In genomic region chr11:102557386-102557785, GRCm38 (mm10) we compare ENCODE assay signal across 30 mouse cellular contexts. TPM values are rescaled to one million over a fixed set of nuclear protein-coding genes. Genes with fewer than 3 reads are reported as not detected.
A peak's percentile ranks its signal among the peaks of the same experiment; 100 is the strongest.
DNase-seq lines count a peak whose midpoint lies in the region; ATAC-seq and TF ChIP-seq lines count a peak whose summit lies in the region.
"Had no signal": no experiment of that assay in that cellular context is flagged by ENCODE, and none has a peak within 500 bp of the region (broad histone marks: within the 10 kb centered on the region; RNA-seq: fewer than 3 reads in every experiment).

No protein-coding gene starts in this region.

- peak; percentile 19 for DNase-seq in cerebellum, adult 9-10 months
- no peak for DNase-seq in cerebellum, adult 8-10 months
- peak; percentile 65 to 68 for DNase-seq in kidney, adult 8-10 months
- no peak for DNase-seq in kidney, adult 18-20 months
- peak; percentile 57 for DNase-seq in large intestine, adult 2 months (ENCODE audit: low read depth, low spot score)
- no peak for DNase-seq in thymus, postnatal 0 days (ENCODE audit: low spot score)
- no peak for DNase-seq in layer of hippocampus, adult 9-11 months
- DNase-seq: adrenal gland, adult 2 months; adrenal gland, postnatal 36 days; cerebellum, adult 18-20 months; cerebellum, postnatal 25 days; gastrocnemius, postnatal 14 days; thymus, adult 18-20 months; thymus, postnatal 36 days had no signal

- no peak overlapping the region for H3K4me3 ChIP-seq in intestine, postnatal 0 days (ENCODE audit: low read depth, low read length)
- H3K4me3 ChIP-seq: forebrain, embryonic 13.5 days; heart, embryonic 15.5 days; hindbrain, embryonic 13.5 days; midbrain, embryonic 15.5 days had no signal

- H3K4me2 ChIP-seq in intestine, postnatal 0 days (replicated peaks; ENCODE audit: low read depth) = no peak overlapping the region

- 96% methylated on average over 1 of the region's 1 CpGs for WGBS in intestine, postnatal 0 days
- WGBS in large intestine, adult 2 months = 70% methylated on average over 1 of the region's 1 CpGs

- no peak for ATAC-seq in intestine, postnatal 0 days
- ATAC-seq: activated CD4-positive, CD25-positive, alpha-beta regulatory T cell, adult 4 months; forebrain, embryonic 13.5 days had no signal

- H3K9me3 ChIP-seq in intestine, postnatal 0 days (ENCODE audit: control insufficient read depth) = no peaks in the 10 kb centered on the region
- H3K9me3 ChIP-seq: embryonic facial prominence, embryonic 10.5 days; embryonic facial prominence, embryonic 15.5 days; forebrain, embryonic 13.5 days; heart, embryonic 15.5 days; hindbrain, embryonic 13.5 days; limb, embryonic 10.5 days; limb, embryonic 15.5 days; liver, embryonic 15.5 days; lung, embryonic 15.5 days; midbrain, embryonic 10.5 days; midbrain, embryonic 15.5 days had no signal

- H3K36me3 ChIP-seq in intestine, postnatal 0 days (ENCODE audit: control insufficient read depth, insufficient read depth) = no peaks in the 10 kb centered on the region
- H3K36me3 ChIP-seq: embryonic facial prominence, embryonic 10.5 days; embryonic facial prominence, embryonic 15.5 days; heart, embryonic 15.5 days; hindbrain, embryonic 13.5 days; limb, embryonic 10.5 days; limb, embryonic 15.5 days; liver, embryonic 15.5 days; lung, embryonic 15.5 days; midbrain, embryonic 10.5 days; midbrain, embryonic 15.5 days had no signal

- peak overlapping the region; percentile 94 for H3K27ac ChIP-seq in intestine, postnatal 0 days (ENCODE audit: low read depth, low read length)
- H3K27ac ChIP-seq: embryonic facial prominence, embryonic 15.5 days; forebrain, embryonic 13.5 days; limb, embryonic 10.5 days; limb, embryonic 15.5 days; stomach, postnatal 0 days had no signal

- H3K9ac ChIP-seq in intestine, postnatal 0 days (ENCODE audit: low read depth, low read length) = no peak overlapping the region
- H3K9ac ChIP-seq: embryonic facial prominence, embryonic 15.5 days; forebrain, embryonic 13.5 days; heart, embryonic 15.5 days; hindbrain, embryonic 13.5 days; limb, embryonic 15.5 days; liver, embryonic 15.5 days; lung, embryonic 15.5 days; midbrain, embryonic 15.5 days had no signal

- no peaks in the 10 kb centered on the region for H3K27me3 ChIP-seq in intestine, postnatal 0 days (replicated peaks; ENCODE audit: control insufficient read depth, insufficient read depth, low read length)
- H3K27me3 ChIP-seq: CH12.LX; embryonic facial prominence, embryonic 15.5 days; forebrain, embryonic 13.5 days; heart, embryonic 15.5 days; hindbrain, embryonic 13.5 days; limb, embryonic 15.5 days; liver, embryonic 15.5 days; midbrain, embryonic 15.5 days had no signal

- peaks cover 15% of the 10 kb centered on the region; the same call in 1 of the 2 replicates for H3K4me1 ChIP-seq in intestine, postnatal 0 days (replicated peaks; ENCODE audit: control insufficient read depth, insufficient read depth, low read length)

- no peak for TF ChIP-seq CTCF in intestine, postnatal 0 days (IDR thresholded peaks at IDR 0.05; ENCODE audit: low read depth)

RNA-seq across cellular contexts. Expression of gene Gpatch8, which starts 1.2 kb away (rescaled TPM):
- polyA plus RNA-seq in intestine, postnatal 0 days (2015; fragmentation: Nextera tagmentation; extraction: Ambion mirVana) = 18.9 and 22.3 TPM in 2 replicates
- 9.0 and 15.9 TPM in 2 replicates for polyA plus RNA-seq in large intestine, adult 2 months (2012; rRNA removed)
- polyA plus RNA-seq in thymus, postnatal 0 days (2015; fragmentation: Nextera tagmentation; extraction: Ambion mirVana) = 32.4 and 41.0 TPM in 2 replicates

RNA-seq across cellular contexts. Expression of gene Gm11627, which starts 21.9 kb away (rescaled TPM):
- 11.2 and 12.7 TPM in 2 replicates for polyA plus RNA-seq in intestine, postnatal 0 days (2015; fragmentation: Nextera tagmentation; extraction: Ambion mirVana)
- polyA plus RNA-seq in large intestine, adult 2 months (2012; rRNA removed) = 2.0 and 2.7 TPM in 2 replicates
- polyA plus RNA-seq in thymus, postnatal 0 days (2015; fragmentation: Nextera tagmentation; extraction: Ambion mirVana) = 0.52 and 1.2 TPM in 2 replicates
- polyA plus RNA-seq: activated CD4-positive, CD25-positive, alpha-beta regulatory T cell, adult 4 months; adrenal gland, adult 2 months; spleen, adult 2 months had no signal

RNA-seq across cellular contexts. Expression of gene Fzd2, which starts 46.8 kb away (rescaled TPM):
- 6.0 and 6.2 TPM in 2 replicates for polyA plus RNA-seq in intestine, postnatal 0 days (2015; fragmentation: Nextera tagmentation; extraction: Ambion mirVana)
- polyA plus RNA-seq in large intestine, adult 2 months (2012; rRNA removed) = 9.5 and 10.2 TPM in 2 replicates
- 3.9 and 4.3 TPM in 2 replicates for polyA plus RNA-seq in thymus, postnatal 0 days (2015; fragmentation: Nextera tagmentation; extraction: Ambion mirVana)
- polyA plus RNA-seq: activated CD4-positive, CD25-positive, alpha-beta regulatory T cell, adult 4 months had no signal

Comparison
In these comparisons a context has a peak if more than half of its experiments do, and no peak if none do; other contexts are left out.
1. DNase-seq: peak in cerebellum, adult 9-10 months (single experiment), kidney, adult 8-10 months (2 of 2) and large intestine, adult 2 months (single experiment); none in cerebellum, adult 8-10 months (single experiment), kidney, adult 18-20 months (single experiment), thymus, postnatal 0 days (single experiment) and layer of hippocampus, adult 9-11 months (single experiment).